Mouse (Mus musculus): ENCODE results near the gene Cluap1. TPM values are rescaled to one million over a fixed set of nuclear protein-coding genes. Genes with fewer than 3 reads are reported as not detected.

The Cluap1 gene
- polyA plus RNA-seq, 1 experiment from 2014 or later = 24.7 TPM

DNA sequence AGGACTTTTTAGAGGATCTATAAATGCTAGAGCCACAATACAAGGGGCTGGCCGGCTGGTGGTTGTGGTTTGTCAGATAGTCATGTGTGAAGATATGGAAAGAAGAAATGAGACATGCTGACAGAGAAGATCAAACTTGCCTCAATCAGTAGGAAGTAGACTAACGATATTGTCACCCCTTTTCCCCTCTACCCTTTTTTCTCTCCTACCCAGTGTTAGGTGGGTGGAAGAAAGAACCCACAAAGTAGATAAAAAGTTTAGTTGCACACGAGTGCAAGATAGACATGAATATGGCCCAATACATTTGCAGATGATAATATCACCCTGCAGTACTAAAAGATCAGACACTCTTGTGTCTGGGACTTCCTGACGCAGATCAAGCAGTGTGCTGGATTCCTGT is 79.8 kb downstream of the Cluap1 start:
- ATAC-seq (replicated peaks; ENCODE audit: low FRiP score) = no peak
- Histone ChIP-seq H3K27me3 (ENCODE audit: control insufficient read depth, insufficient read depth, low read length) (no peaks in the 10 kb centered on the region), H3K4me3 (ENCODE audit: low read depth, low read length) (no peak overlapping the region), H3K9ac (ENCODE audit: low read length) (no peak overlapping the region), H3K36me3 (ENCODE audit: control insufficient read depth, insufficient read depth, low read length) (peaks cover 12% of the 10 kb centered on the region), H3K27ac (ENCODE audit: low read depth, low read length) (no peak overlapping the region), H3K4me1 (replicated peaks; ENCODE audit: control insufficient read depth, insufficient read depth, low read length) (no peaks in the 10 kb centered on the region), H3K9me3 (ENCODE audit: control insufficient read depth, low read length) (no peaks in the 10 kb centered on the region), H3K4me2 (ENCODE audit: low read depth, low read length, severe bottlenecking) (no peak overlapping the region)
- 91% methylated on average over 4 of the region's 4 CpGs for WGBS
- no peak for DNase-seq (ENCODE audit: low spot score)

Small RNA genes lying within 50 kb of the gene (microRNA-seq; reads per million reads assigned to microRNA genes)
- not detected for gene Gm23493 (ENCODE audit: insufficient number of aligned reads)

Other genes with a start within 250 kb of the Cluap1 start
- gene Mefv, start 190.7 kb upstream of the Cluap1 start, polyA plus RNA-seq (2014; fragmentation: Nextera tagmentation; extraction: Ambion mirVana) = not detected in 2 replicates
- 38.9 and 42.6 TPM in 2 replicates for gene Zfp263, start 164.7 kb upstream of the Cluap1 start, polyA plus RNA-seq (2014; fragmentation: Nextera tagmentation; extraction: Ambion mirVana)
- 0.21 and 0.33 TPM in 2 replicates for gene Olfr15, start 77.9 kb upstream of the Cluap1 start, polyA plus RNA-seq (2014; fragmentation: Nextera tagmentation; extraction: Ambion mirVana)
- 1.2 and 1.4 TPM in 2 replicates for gene Zfp174, start 61.5 kb upstream of the Cluap1 start, polyA plus RNA-seq (2014; fragmentation: Nextera tagmentation; extraction: Ambion mirVana)
- 64.8 and 74.1 TPM in 2 replicates for gene Naa60, start 36.4 kb upstream of the Cluap1 start, polyA plus RNA-seq (2014; fragmentation: Nextera tagmentation; extraction: Ambion mirVana)
- gene Zfp597, start 24.2 kb upstream of the Cluap1 start, polyA plus RNA-seq (2014; fragmentation: Nextera tagmentation; extraction: Ambion mirVana) = 8.0 and 9.0 TPM in 2 replicates
- 1.7 and 2.0 TPM in 2 replicates for gene Gm20695, start 24.2 kb upstream of the Cluap1 start, polyA plus RNA-seq (2014; fragmentation: Nextera tagmentation; extraction: Ambion mirVana)
- 6.3 and 7.3 TPM in 2 replicates for gene 1700037C18Rik, start 112 bp upstream of the Cluap1 start, polyA plus RNA-seq (2014; fragmentation: Nextera tagmentation; extraction: Ambion mirVana)
- 0.71 and 0.99 TPM in 2 replicates for gene Nlrc3, start 67.8 kb downstream of the Cluap1 start, polyA plus RNA-seq (2014; fragmentation: Nextera tagmentation; extraction: Ambion mirVana)
- gene Slx4, start 95.0 kb downstream of the Cluap1 start, polyA plus RNA-seq (2014; fragmentation: Nextera tagmentation; extraction: Ambion mirVana) = 30.0 and 32.0 TPM in 2 replicates
- gene Dnase1, start 128.1 kb downstream of the Cluap1 start, polyA plus RNA-seq (2014; fragmentation: Nextera tagmentation; extraction: Ambion mirVana) = 5.4 and 5.9 TPM in 2 replicates
- 78.1 and 83.1 TPM in 2 replicates for gene Trap1, start 169.0 kb downstream of the Cluap1 start, polyA plus RNA-seq (2014; fragmentation: Nextera tagmentation; extraction: Ambion mirVana)

All from forebrain, embryonic 11.5 days (tissue).